Mouse (Mus musculus) T-helper 1 cell (primary cell): ENCODE measurements around the gene Fam227b.

Experiments used
- in situ Hi-C: fragments of 300-600 bp; cut with MboI, MseI; formaldehyde crosslinking; loops from one replicate; pipeline ENCODE4 v1.15.1; 2025; ENCODE audit warnings: high pct_unique_total_duplicates

The Fam227b gene

GRCm38 (mm10) chr2:126061037-126061773 is 90.6 kb downstream of the Fam227b start:
- in situ Hi-C loops: no loop called here

GRCm38 (mm10) chr2:126060595-126060994 is 91.2 kb downstream of the Fam227b start:
- in situ Hi-C loops: no loop called here

DNA sequence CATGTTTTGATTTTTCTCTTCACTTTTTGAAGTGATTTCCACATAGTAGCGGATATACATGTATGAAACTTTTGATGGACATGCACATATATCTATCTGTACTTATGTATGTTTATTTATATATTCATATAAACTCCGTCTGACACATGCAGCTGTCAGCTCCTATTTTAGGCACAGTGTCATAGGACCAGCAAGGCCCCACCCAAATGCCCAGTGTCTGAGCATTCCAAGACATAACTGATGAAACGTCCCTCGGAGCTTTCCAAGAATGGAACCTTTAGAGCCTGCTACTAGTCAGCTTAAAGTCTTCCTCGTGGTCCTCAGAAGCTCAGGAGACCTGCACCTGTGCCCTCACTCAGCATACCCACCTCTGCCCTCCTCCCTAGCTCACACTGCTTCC is 98.1 kb downstream of the Fam227b start:
- in situ Hi-C loops: no loop called here

DNA sequence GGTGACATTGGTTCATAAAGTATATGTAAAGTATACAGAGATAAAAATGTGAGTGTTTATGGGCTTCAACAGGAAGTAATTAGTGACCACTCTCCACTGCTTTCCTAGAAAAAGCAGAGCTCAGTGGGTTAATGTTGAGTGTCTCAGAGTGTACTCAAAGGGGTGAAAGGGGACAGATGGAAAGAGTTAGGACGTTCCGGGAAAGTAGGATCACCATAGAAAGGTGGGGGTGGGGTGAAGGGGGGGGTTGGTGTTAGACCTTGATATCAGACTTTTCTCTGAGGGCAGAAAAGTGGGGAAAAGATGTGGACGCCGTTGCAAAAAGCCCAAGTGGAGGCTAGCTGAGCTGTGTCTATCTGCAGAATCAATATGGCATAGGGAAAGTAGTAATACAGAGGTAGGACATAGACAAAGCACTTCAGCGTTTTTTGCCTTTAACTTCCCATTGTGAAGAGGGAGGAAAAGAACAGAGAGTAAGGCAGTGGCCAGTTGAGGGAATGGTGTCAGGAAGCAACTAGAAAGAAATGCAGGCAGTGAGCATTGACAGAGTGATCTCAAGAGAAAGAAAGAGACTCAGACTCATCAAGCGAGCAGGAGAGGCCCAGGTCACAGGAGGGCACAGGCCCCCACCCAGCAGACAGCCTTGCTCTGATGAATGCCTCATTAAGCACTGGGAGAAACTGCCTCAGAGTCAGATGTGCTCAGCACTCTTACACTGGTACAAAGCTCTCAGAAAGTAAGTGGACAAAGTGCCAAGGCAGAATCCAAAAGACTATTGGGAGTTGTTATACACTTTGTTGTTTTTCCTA is 98.9 kb downstream of the Fam227b start:
- in situ Hi-C loops: no loop called here

DNA sequence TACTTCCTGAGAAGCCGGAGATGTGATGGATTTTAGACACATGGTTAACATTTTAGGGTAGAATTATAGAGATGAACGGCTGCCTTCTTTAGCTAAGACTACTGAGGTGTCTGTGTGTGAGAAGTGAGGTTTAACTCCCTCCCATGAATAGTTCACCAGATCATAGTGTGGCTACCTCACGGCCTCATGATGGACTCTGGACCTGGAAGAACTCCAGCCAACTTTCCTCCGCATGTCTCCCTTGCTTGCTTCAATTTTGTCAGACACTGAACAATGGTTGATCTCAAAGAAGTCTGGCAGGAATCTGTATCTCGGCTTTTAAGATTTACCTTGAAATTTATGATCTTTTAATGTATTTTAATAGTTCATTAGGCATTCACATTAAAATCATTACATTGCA is 106.2 kb downstream of the Fam227b start:
- in situ Hi-C loops: no loop called here

- in situ Hi-C loops: no loop called here
Measured at GRCm38 (mm10) chr2:126042674-126043073, 109.1 kb downstream of the Fam227b start.

- in situ Hi-C loops: no loop called here
Measured at GRCm38 (mm10) chr2:126041237-126041636, 110.6 kb downstream of the Fam227b start.

GRCm38 (mm10) chr2:126040651-126041050 is 111.2 kb downstream of the Fam227b start:
- in situ Hi-C loops: no loop called here

DNA sequence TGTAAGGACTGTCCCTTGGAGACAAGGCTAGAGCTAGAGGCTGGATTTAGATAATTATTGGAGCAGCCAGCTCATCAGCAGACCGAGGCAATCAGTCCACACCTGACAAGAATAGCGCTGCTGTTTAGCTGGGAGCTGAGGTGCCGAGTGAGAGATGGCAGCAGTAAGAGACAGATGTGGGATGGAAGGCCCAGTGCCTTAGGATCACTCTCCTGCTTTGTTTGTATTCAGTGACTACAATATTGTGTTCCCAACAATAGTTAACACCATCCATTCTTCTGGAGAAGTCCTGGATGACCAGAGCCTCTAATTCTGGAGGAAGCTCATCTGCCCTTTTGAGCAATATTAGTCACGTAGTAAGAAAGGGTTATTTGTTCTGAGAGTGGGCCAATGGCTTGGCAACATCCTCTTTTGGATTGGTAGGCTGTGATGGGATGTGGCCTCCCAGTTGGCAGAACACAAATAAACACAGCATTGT is 112.4 kb downstream of the Fam227b start:
- in situ Hi-C loops: loop anchor here (10.0 kb wide), 1 partner anchor 145 kb away; no protein-coding TSS in a partner anchor

DNA sequence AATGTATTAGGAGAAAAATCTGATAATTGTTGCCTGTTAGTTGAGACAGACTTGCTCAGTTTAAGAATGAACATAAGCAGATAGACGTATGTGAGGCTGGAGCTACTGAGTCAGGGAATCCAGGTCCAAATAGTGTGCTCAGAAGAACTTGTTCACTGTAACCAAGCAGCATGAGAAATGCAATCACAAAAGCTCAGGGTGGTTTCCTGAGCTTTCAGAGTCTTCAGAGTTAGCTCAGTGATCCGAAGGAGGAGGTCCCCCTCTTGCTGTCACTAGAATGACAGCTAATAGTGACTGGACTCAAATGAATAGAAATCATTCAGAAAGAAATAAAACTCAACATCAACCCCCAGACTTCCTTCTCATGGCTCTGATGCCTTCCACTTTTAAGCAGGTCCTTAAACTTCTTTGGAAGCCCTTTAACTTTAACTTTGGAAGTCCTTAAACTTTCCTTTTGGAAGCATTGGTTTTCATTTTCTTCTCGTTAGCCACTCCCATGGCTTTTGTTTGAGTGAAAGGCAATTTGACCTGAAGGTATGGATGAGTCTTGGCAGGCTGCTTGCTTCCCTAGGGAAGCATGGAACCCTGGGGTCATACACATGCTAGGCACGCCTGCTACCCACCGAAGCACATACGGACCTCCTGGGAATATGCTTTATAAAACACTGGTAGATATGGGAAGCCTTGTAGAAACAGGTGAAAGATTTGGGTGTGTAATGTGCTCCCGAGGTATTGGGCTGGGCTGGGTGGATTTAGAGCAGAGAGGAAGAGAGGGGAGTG is 113.4 kb downstream of the Fam227b start:
- in situ Hi-C loops: loop anchor here (10.0 kb wide), 1 partner anchor 144 kb away; no protein-coding TSS in a partner anchor

DNA sequence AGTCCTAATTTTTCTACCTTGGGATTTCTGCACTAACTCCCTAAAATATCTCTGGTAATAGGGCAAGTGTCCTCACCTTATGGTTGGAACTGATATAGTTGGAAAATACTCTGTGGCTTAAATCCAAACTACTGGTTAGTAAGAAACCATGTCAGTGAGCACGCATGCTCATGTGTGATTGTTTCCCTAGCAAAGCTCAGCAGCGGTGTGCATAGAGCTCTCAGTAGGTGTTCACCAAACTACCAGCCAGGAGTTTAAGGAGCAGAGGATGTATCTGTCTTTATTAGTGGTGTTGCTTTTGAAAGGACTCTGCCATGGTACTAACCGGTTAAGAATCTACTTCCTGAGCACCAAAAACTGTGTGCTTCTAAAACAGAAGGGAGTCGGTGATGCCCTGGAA is 115.7 kb downstream of the Fam227b start:
- in situ Hi-C loops: loop anchor here (10.0 kb wide), 1 partner anchor 141 kb away; no protein-coding TSS in a partner anchor

DNA sequence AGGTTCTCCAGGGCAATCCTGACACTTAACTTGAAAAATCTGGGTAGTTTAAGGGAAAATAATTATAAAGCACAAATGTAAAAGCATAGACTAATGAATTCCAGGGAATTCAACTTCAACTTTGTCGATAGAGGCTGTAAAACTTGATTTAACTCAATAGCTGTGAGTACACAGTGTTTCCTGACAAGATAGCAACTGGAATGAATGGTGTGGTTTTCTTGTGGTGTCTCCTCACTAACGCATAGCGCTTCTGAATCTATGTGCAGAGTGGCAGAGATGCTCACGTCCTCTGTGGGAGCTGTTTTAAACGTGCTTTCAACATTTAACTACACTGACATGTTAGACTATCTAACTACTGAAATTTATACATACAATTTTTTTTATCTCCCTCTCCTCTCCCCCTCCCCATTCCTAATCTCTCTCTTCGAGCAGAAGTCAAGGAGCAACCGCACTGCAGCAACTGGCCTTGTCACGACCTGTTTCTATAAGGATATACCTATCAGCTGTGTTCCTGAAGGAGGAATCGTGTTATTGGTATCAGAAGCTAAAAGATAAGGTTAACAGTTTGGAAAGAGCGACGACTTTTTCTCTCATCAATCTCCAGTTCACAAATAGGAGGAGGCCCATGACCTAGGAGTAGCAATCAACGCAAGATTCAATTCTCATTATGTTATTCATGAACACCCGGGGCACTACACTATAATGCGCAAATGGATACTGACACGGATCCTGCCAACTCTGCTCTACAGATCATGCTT is 116.6 kb downstream of the Fam227b start:
- in situ Hi-C loops: loop anchor here (10.0 kb wide), 1 partner anchor 140 kb away; no protein-coding TSS in a partner anchor

DNA sequence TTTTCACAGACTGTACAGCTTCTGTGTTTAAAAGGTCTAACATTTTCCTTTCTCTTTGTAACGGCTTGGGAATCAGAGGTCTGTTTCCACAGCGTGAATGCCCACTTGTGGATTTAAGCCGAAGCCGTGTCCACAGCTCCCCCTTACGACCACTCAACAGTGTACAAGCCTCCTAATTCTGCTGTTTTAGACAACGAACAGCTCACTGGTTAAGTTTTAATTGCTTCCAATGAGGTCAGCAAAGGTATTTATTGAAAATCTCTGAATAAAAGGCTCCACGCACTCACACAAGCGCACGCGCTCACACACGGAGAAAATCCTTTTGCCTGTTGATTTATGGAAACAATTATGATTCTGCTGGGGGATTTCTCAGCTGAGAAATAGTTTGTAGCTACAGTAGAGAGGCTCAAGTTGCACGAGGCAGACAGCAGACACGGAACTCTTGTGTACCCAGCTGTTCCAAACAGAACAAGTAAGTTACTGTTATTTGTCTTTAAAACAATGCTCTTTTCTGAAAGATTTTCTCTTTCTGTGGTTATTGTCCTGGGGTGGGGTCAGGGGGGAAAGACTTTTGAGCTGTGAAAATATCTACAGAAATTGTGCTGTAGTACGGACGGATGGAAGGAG is 117.3 kb downstream of the Fam227b start, which contains the start of gene Fgf7:
Gene Fgf7, plus strand, starts transcription at position 280 of the 627 bp plus-strand sequence.
- in situ Hi-C loops: loop anchor here (10.0 kb wide), 1 partner anchor 140 kb away; no protein-coding TSS in a partner anchor

- in situ Hi-C loops: loop anchor here (10.0 kb wide), 1 partner anchor 139 kb away; no protein-coding TSS in a partner anchor
Measured at GRCm38 (mm10) chr2:126033114-126033972, 118.5 kb downstream of the Fam227b start.

- in situ Hi-C loops: loop anchor here (10.0 kb wide), 1 partner anchor 137 kb away; no protein-coding TSS in a partner anchor
Measured at GRCm38 (mm10) chr2:126031186-126031900, 120.5 kb downstream of the Fam227b start.

- in situ Hi-C loops: no loop called here
Measured at GRCm38 (mm10) chr2:126015763-126016473, 135.9 kb downstream of the Fam227b start.

DNA sequence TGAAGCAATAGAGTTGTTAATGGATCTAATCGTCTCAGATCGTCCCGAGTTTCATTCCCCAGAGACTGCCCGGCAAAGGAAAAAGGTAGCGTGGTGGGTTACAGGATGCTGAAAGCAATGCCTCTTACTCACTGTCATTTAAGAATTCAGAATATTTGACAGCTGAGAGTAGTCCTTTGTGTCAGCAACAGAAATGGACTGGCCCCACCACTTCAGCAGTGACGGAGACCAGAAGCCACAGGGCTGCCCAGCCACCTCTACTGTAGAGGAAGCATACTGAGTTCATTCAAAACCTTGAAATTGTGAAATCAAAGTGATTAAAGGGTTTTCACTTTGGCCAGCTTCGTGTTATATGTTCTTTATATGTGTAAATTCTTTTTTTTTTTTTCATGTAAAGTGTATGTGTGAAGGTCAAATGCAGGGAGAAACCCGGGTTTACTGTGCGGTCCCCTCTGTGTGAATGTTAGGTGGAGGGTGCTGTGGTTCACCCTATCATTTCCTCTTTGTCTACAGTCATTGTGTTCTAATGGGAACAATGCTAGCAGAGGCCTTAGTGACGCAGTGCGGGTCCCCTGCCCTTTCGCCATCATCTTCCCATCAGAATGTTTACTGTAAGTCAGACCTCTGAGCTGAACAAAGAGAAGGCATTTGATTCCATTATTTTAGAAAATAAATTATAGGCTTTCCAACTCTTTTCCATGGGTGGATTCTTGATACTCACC is 136.7 kb downstream of the Fam227b start:
- in situ Hi-C loops: no loop called here
